Mouse (Mus musculus) spleen, adult 2 months (tissue): ENCODE data around the gene Car15.

Experiments used
- CTCF ChIP-seq: fragments of 200-500 bp; IDR thresholded peaks from 2 replicates; pipeline ENCODE4 v1.5.1; 2011; ENCODE audit warnings: mild to moderate bottlenecking, inconsistent platforms; ENCODE audit not compliant: insufficient read depth, insufficient read length, insufficient replicate concordance; ENCODE audit errors: extremely low read depth
- POLR2A ChIP-seq: fragments of 200-500 bp; IDR thresholded peaks from 2 replicates; pipeline ENCODE4 v1.6.1; 2011; ENCODE audit warnings: low read depth, low read length, inconsistent platforms

GRCm38 (mm10) chr16:17875174-17875573 is 37.0 kb upstream of the Car15 start:
- TF ChIP-seq POLR2A (no peak), CTCF (no peak)
